Mouse (Mus musculus) testis, adult 2 months (tissue): ENCODE measurements around the gene Tle4. TPM values are rescaled to one million over a fixed set of nuclear protein-coding genes. Genes with fewer than 3 reads are reported as not detected.

Source experiments
- H3K27ac ChIP-seq: fragments of 200-500 bp; 2 replicates; pipeline ENCODE4 v1.5.1; 2012; ENCODE audit warnings: low read depth, low read length; ENCODE audit not compliant: control insufficient read depth, insufficient read depth
- H3K27me3 ChIP-seq: fragments of 200-500 bp; 2 replicates; pipeline ENCODE4 v1.6.1; 2012; ENCODE audit warnings: mild to moderate bottlenecking, low read length, moderate library complexity; ENCODE audit not compliant: control insufficient read depth, insufficient read depth
- H3K36me3 ChIP-seq: fragments of 200-500 bp; 2 replicates; pipeline ENCODE4 v1.6.1; 2012; ENCODE audit warnings: mild to moderate bottlenecking, low read length; ENCODE audit not compliant: control insufficient read depth, insufficient read depth
- H3K4me1 ChIP-seq: fragments of 200-500 bp; 2 replicates; pipeline ENCODE4 v1.6.1; 2012; ENCODE audit warnings: low read length; ENCODE audit not compliant: control insufficient read depth, insufficient read depth
- H3K4me3 ChIP-seq: fragments of 200-500 bp; 2 replicates; pipeline ENCODE4 v1.5.1; 2012; ENCODE audit warnings: low read depth, mild to moderate bottlenecking, low read length, moderate library complexity, mixed read lengths; ENCODE audit not compliant: control insufficient read depth
- CTCF ChIP-seq: fragments of 200-500 bp; IDR thresholded peaks from 2 replicates; pipeline ENCODE4 v1.5.1; 2012; ENCODE audit warnings: low read depth, mild to moderate bottlenecking, inconsistent platforms, low read length, moderate library complexity; ENCODE audit not compliant: control insufficient read depth, insufficient read depth, insufficient replicate concordance
- POLR2A ChIP-seq: fragments of 200-500 bp; IDR thresholded peaks from 2 replicates; pipeline ENCODE4 v1.6.1; 2012; ENCODE audit warnings: low read depth, mild to moderate bottlenecking, inconsistent platforms, low read length, moderate library complexity; ENCODE audit not compliant: control insufficient read depth
- polyA plus RNA-seq: library from polyadenylated mRNA; depleted of rRNA; stranded (reverse); fragments of >200 nt; gene quantifications from 2 replicates; pipeline ENCODE4 v1.2.3, GENCODE M21; 2012

The Tle4 gene
- polyA plus RNA-seq, 1 experiment, result 4.3 TPM

GRCm38 (mm10) chr19:14406603-14407002 is 191.2 kb downstream of the Tle4 start:
- H3K36me3 ChIP-seq, result no peaks in the 10 kb centered on the region
- TF ChIP-seq POLR2A (no peak), CTCF (no peak)
- H3K27me3 ChIP-seq, result no peaks in the 10 kb centered on the region

More at GRCm38 (mm10) chr19:14406603-14407002, 191.2 kb downstream of the Tle4 start:
- Histone ChIP-seq H3K4me3 (no peak overlapping the region), H3K4me1 (no peaks in the 10 kb centered on the region), H3K27ac (no peak overlapping the region)
